In genomic region chr3:34658966-34659535, GRCm38 (mm10) we compare ENCODE assay signal across 15 mouse cellular contexts. TPM values are rescaled to one million over a fixed set of nuclear protein-coding genes. Genes with fewer than 3 reads are reported as not detected.
DNase-seq lines count a peak whose midpoint lies in the region; ATAC-seq and TF ChIP-seq lines count a peak whose summit lies in the region.
"Had no signal": no experiment of that assay in that cellular context is flagged by ENCODE, and none has a peak within 500 bp of the region (broad histone marks: within the 10 kb centered on the region; RNA-seq: fewer than 3 reads in every experiment).

No protein-coding gene starts in this region.

- H3K27ac ChIP-seq in forebrain, embryonic 10.5 days: peak overlapping the region; percentile 99
- peak overlapping the region; percentile 85 for H3K27ac ChIP-seq in forebrain, embryonic 16.5 days (ENCODE audit: low read length)
- H3K27ac ChIP-seq in midbrain, embryonic 11.5 days (ENCODE audit: low read depth, low read length): peak overlapping the region; percentile 98
- H3K27ac ChIP-seq in neural tube, embryonic 14.5 days (ENCODE audit: low read depth, low read length): peak overlapping the region; percentile 46; the same call in 1 of the 2 replicates
- H3K27ac ChIP-seq in thymus, adult 2 months (ENCODE audit: control insufficient read depth, insufficient read depth, low read length): no peak overlapping the region
- H3K27ac ChIP-seq: heart, embryonic 10.5 days; liver, embryonic 15.5 days had no signal

- no peaks in the 10 kb centered on the region for H3K9me3 ChIP-seq in forebrain, embryonic 10.5 days
- H3K9me3 ChIP-seq in forebrain, embryonic 16.5 days (ENCODE audit: control insufficient read depth, low read length): no peaks in the 10 kb centered on the region
- no peaks in the 10 kb centered on the region for H3K9me3 ChIP-seq in midbrain, embryonic 11.5 days (ENCODE audit: control insufficient read depth, low read length)
- no peaks in the 10 kb centered on the region for H3K9me3 ChIP-seq in neural tube, embryonic 14.5 days (ENCODE audit: control insufficient read depth, low read length)
- H3K9me3 ChIP-seq: heart, embryonic 10.5 days; liver, embryonic 15.5 days had no signal

- H3K4me2 ChIP-seq in forebrain, embryonic 16.5 days (ENCODE audit: low read length): peak overlapping the region; percentile 44
- peak overlapping the region; percentile 89 for H3K4me2 ChIP-seq in midbrain, embryonic 11.5 days
- H3K4me2 ChIP-seq in neural tube, embryonic 14.5 days (ENCODE audit: low read depth, low read length): peak overlapping the region; percentile 46; the same call in 1 of the 2 replicates
- H3K4me2 ChIP-seq: liver, embryonic 15.5 days had no signal

- DNase-seq in forebrain, embryonic 10.5 days (ENCODE audit: extremely low spot score, low spot score): no peak
- peak; percentile 92 for DNase-seq in midbrain, embryonic 11.5 days (ENCODE audit: low spot score, missing footprints)
- DNase-seq in thymus, adult 2 months: no peak
- no peak for DNase-seq in lung, adult 18-20 months
- DNase-seq in gastrocnemius, postnatal 14 days: no peak
- DNase-seq: adrenal gland, adult 2 months; heart, postnatal 4 days; thymus, postnatal 36 days had no signal

- H3K4me1 ChIP-seq in forebrain, embryonic 10.5 days: peaks cover 89% of the 10 kb centered on the region
- peaks cover 57% of the 10 kb centered on the region for H3K4me1 ChIP-seq in forebrain, embryonic 16.5 days (replicated peaks; ENCODE audit: control insufficient read depth, insufficient read depth, low read length)
- peaks cover 70% of the 10 kb centered on the region for H3K4me1 ChIP-seq in midbrain, embryonic 11.5 days (ENCODE audit: control insufficient read depth, insufficient read depth, low read length)
- H3K4me1 ChIP-seq in neural tube, embryonic 14.5 days (ENCODE audit: control insufficient read depth, insufficient read depth, low read length): peaks cover 8% of the 10 kb centered on the region
- no peaks in the 10 kb centered on the region for H3K4me1 ChIP-seq in thymus, adult 2 months (replicated peaks; ENCODE audit: control insufficient read depth, insufficient read depth, low read length)

- 64% methylated on average over 8 of the region's 8 CpGs for WGBS in forebrain, embryonic 10.5 days
- 21% methylated on average over 8 of the region's 8 CpGs for WGBS in forebrain, embryonic 16.5 days
- WGBS in midbrain, embryonic 11.5 days: 32% methylated on average over 8 of the region's 8 CpGs
- 47% methylated on average over 8 of the region's 8 CpGs for WGBS in neural tube, embryonic 14.5 days
- 54% methylated on average over 8 of the region's 8 CpGs for WGBS in thymus, adult 2 months

- H3K9ac ChIP-seq in forebrain, embryonic 16.5 days (replicated peaks; ENCODE audit: low read depth, low read length): peak overlapping the region; percentile 33; the same call in 1 of the 2 replicates
- H3K9ac ChIP-seq in midbrain, embryonic 11.5 days (ENCODE audit: low read length): peak overlapping the region; percentile 99
- H3K9ac ChIP-seq in neural tube, embryonic 14.5 days (replicated peaks; ENCODE audit: low read depth, low read length): no peak overlapping the region
- H3K9ac ChIP-seq: liver, embryonic 15.5 days had no signal

- peaks cover 16% of the 10 kb centered on the region for H3K36me3 ChIP-seq in forebrain, embryonic 10.5 days (replicated peaks)
- H3K36me3 ChIP-seq in forebrain, embryonic 16.5 days (ENCODE audit: control insufficient read depth, insufficient read depth): no peaks in the 10 kb centered on the region
- H3K36me3 ChIP-seq in midbrain, embryonic 11.5 days (ENCODE audit: control insufficient read depth, insufficient read depth, low read length): no peaks in the 10 kb centered on the region
- no peaks in the 10 kb centered on the region for H3K36me3 ChIP-seq in neural tube, embryonic 14.5 days (ENCODE audit: control insufficient read depth, insufficient read depth, low read length)
- no peaks in the 10 kb centered on the region for H3K36me3 ChIP-seq in thymus, adult 2 months (ENCODE audit: control insufficient read depth, insufficient read depth, low read length)
- H3K36me3 ChIP-seq: heart, embryonic 10.5 days; liver, embryonic 15.5 days had no signal

- ATAC-seq in forebrain, embryonic 16.5 days: no peak
- no peak for ATAC-seq in midbrain, embryonic 11.5 days (ENCODE audit: low FRiP score)
- ATAC-seq in neural tube, embryonic 14.5 days (ENCODE audit: low read depth): no peak

- TF ChIP-seq CTCF in thymus, adult 2 months (IDR thresholded peaks at IDR 0.05; ENCODE audit: borderline replicate concordance, control insufficient read depth, extremely low read depth, insufficient read depth, low read length, poor library complexity): no peak

- H3K4me3 ChIP-seq in forebrain, embryonic 10.5 days: peak overlapping the region; percentile 79; the same call in 1 of the 2 replicates
- H3K4me3 ChIP-seq in forebrain, embryonic 16.5 days (replicated peaks; ENCODE audit: low read length): peak overlapping the region; percentile 50; the same call in 1 of the 2 replicates
- peak overlapping the region; percentile 92 for H3K4me3 ChIP-seq in midbrain, embryonic 11.5 days (ENCODE audit: low read depth, low read length)
- H3K4me3 ChIP-seq in neural tube, embryonic 14.5 days (ENCODE audit: low read depth, low read length): no peak overlapping the region
- no peak overlapping the region for H3K4me3 ChIP-seq in thymus, adult 2 months (ENCODE audit: control insufficient read depth, insufficient read depth, low read length)
- H3K4me3 ChIP-seq: heart, embryonic 10.5 days; liver, embryonic 15.5 days had no signal

- peaks cover 98% of the 10 kb centered on the region for H3K27me3 ChIP-seq in forebrain, embryonic 10.5 days (ENCODE audit: poor library complexity, severe bottlenecking)
- H3K27me3 ChIP-seq in forebrain, embryonic 16.5 days (replicated peaks; ENCODE audit: control insufficient read depth, insufficient read depth, low read length): no peaks in the 10 kb centered on the region; the same call in 1 of the 2 replicates
- H3K27me3 ChIP-seq in midbrain, embryonic 11.5 days (ENCODE audit: control insufficient read depth, insufficient read depth, low read length): 0 out of 2 replicates have a peak, but pooled peaks cover 2% of the 10 kb centered on the region
- peaks cover 16% of the 10 kb centered on the region for H3K27me3 ChIP-seq in neural tube, embryonic 14.5 days (ENCODE audit: control insufficient read depth, insufficient read depth, low read length)
- H3K27me3 ChIP-seq in thymus, adult 2 months (ENCODE audit: control insufficient read depth, insufficient read depth, low read length): peaks cover 18% of the 10 kb centered on the region; the same call in 1 of the 2 replicates
- H3K27me3 ChIP-seq: CH12.LX had no signal

- intact Hi-C loops in gastrocnemius, postnatal 14 days (cut with DNase I; ENCODE audit: low total_unique reads): no loop called here

- TF ChIP-seq POLR2A in thymus, adult 2 months (IDR thresholded peaks at IDR 0.05; ENCODE audit: control insufficient read depth, extremely low read depth, insufficient read depth, low read length, poor library complexity): no peak

RNA-seq across cellular contexts. Expression of gene Sox2, which starts 8.8 kb away (rescaled TPM):
- 29.2 and 29.3 TPM in 2 replicates for polyA plus RNA-seq in forebrain, embryonic 10.5 days (2016; fragmentation: Nextera tagmentation; extraction: Ambion mirVana)
- 20.8 and 24.0 TPM in 2 replicates for polyA plus RNA-seq in forebrain, embryonic 16.5 days (2015; fragmentation: Nextera tagmentation; extraction: Ambion mirVana)
- polyA plus RNA-seq in midbrain, embryonic 11.5 days (2014; fragmentation: Nextera tagmentation; extraction: Ambion mirVana): 48.7 and 49.5 TPM in 2 replicates
- 12.2 and 18.2 TPM in 2 replicates for polyA plus RNA-seq in neural tube, embryonic 14.5 days (2014; fragmentation: Nextera tagmentation; extraction: Ambion mirVana)
- polyA plus RNA-seq in thymus, adult 2 months (2012; rRNA removed): 0.08 and 0.19 TPM in 2 replicates
- total RNA-seq in gastrocnemius, postnatal 14 days (2021): under 1 TPM in 1 of 2 experiments, not detected in 1; 0.39 TPM
- total RNA-seq: CH12.LX; heart, postnatal 4 days; megakaryocyte progenitor cell, adult 5-6 weeks had no signal
- polyA plus RNA-seq: kidney, embryonic 14.5 days; liver, embryonic 15.5 days had no signal

Comparison
In these comparisons a context has a peak if more than half of its experiments do, and no peak if none do; other contexts are left out.
1. H3K4me3 ChIP-seq: peak in forebrain, embryonic 10.5 days (single experiment), forebrain, embryonic 16.5 days (single experiment) and midbrain, embryonic 11.5 days (single experiment); none in neural tube, embryonic 14.5 days (single experiment) and thymus, adult 2 months (single experiment).
2. RNA of gene Sox2, which starts 8.8 kb away (polyA plus RNA-seq): 48.7 to 49.5 TPM in midbrain, embryonic 11.5 days, 29.2 to 29.3 TPM in forebrain, embryonic 10.5 days, 20.8 to 24.0 TPM in forebrain, embryonic 16.5 days and 12.2 to 18.2 TPM in neural tube, embryonic 14.5 days; 0.08 to 0.19 TPM in thymus, adult 2 months; every median in the first group is over 10 times any median in the second.
3. Peak in every context shown above with its lines, with median percentiles within 50 percentile points of each other: H3K4me2 ChIP-seq.